Mouse (Mus musculus) lung, adult 2 months (tissue): ENCODE results near the gene Barx1.

ENCODE experiments used
- CTCF ChIP-seq: fragments of 200-500 bp; IDR thresholded peaks from 2 replicates; pipeline ENCODE4 v1.5.1; 2011; ENCODE audit warnings: mild to moderate bottlenecking, low read length, control low read depth; ENCODE audit not compliant: insufficient read depth
- POLR2A ChIP-seq: fragments of 200-500 bp; IDR thresholded peaks from 2 replicates; pipeline ENCODE4 v1.6.1; 2011; ENCODE audit warnings: low read depth, mild to moderate bottlenecking, control low read depth, low read length, borderline replicate concordance; ENCODE audit errors: extremely low read depth

DNA sequence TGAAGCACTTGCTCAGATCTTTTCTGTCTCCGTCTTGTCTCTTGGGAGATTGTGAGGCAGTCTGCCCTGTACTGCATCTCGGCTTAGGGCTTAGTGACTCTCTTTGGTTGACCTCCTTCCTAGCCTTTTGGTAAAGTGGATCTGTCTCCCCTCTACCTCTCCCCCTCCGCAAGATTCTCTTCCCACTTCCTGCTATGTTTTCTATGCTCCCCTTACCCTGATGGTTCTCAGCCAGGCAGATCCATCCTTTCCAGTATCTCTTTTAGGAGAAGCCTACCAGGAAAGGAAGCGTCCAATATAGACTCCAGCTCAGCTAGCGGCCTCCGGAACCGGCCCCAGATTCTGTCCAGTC, 1.2 kb downstream of the Barx1 start:
- no peak for TF ChIP-seq POLR2A
- no peak for TF ChIP-seq CTCF
